ENCODE assay signal across 26 mouse cellular contexts in the genomic region with DNA sequence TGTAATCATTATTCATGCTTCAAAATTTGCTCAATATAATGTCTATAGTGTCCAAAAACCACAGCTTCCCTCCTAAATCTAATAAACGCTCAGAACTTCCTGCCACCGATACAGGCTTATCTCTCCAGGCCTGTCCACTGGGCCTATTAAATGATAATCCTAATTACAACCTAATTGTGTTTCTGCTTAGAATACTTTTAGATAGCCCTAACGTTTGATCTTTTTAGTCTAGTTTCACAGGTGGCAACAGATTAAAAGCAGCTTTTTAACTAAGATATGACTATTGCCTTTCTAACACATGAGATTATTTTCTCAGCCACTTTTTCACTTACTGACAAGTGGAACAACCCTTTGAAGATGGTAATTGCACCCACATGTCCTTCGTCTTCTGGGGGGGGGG.
"Had no signal": no experiment of that assay in that cellular context is flagged by ENCODE, and none has a peak within 500 bp of the region (broad histone marks: within the 10 kb centered on the region; RNA-seq: fewer than 3 reads in every experiment).

No protein-coding gene starts in this region.

- H3K27ac ChIP-seq: heart, adult 2 months; heart, embryonic 13.5 days; heart, embryonic 15.5 days; hindbrain, embryonic 12.5 days; hindbrain, embryonic 14.5 days; intestine, embryonic 15.5 days; layer of hippocampus, adult 2 months; left cerebral cortex, adult 2 months; limb, embryonic 10.5 days; limb, embryonic 12.5 days; liver, embryonic 12.5 days; liver, embryonic 14.5 days had no signal

- H3K36me3 ChIP-seq: heart, embryonic 13.5 days; heart, embryonic 15.5 days; hindbrain, embryonic 12.5 days; intestine, embryonic 15.5 days; limb, embryonic 10.5 days; limb, embryonic 12.5 days; liver, embryonic 12.5 days had no signal

- H3K4me2 ChIP-seq: heart, embryonic 11.5 days; heart, embryonic 13.5 days; heart, embryonic 15.5 days; hindbrain, embryonic 12.5 days; hindbrain, embryonic 14.5 days; intestine, embryonic 15.5 days; limb, embryonic 12.5 days; liver, embryonic 12.5 days had no signal

- ATAC-seq: hindbrain, embryonic 16.5 days; inflammation-experienced regulatory T-cells, adult 6 months; intestine, embryonic 15.5 days; intestine, postnatal 0 days; liver, embryonic 12.5 days had no signal

- H3K4me3 ChIP-seq: heart, adult 2 months; heart, embryonic 13.5 days; heart, embryonic 15.5 days; hindbrain, embryonic 12.5 days; intestine, embryonic 15.5 days; layer of hippocampus, adult 2 months; left cerebral cortex, adult 2 months; limb, embryonic 10.5 days; limb, embryonic 12.5 days; liver, embryonic 12.5 days had no signal

- H3K9me3 ChIP-seq: heart, embryonic 13.5 days; heart, embryonic 15.5 days; hindbrain, embryonic 12.5 days; intestine, embryonic 15.5 days; limb, embryonic 10.5 days; limb, embryonic 12.5 days; liver, embryonic 12.5 days had no signal

- H3K27me3 ChIP-seq: heart, embryonic 13.5 days; heart, embryonic 15.5 days; hindbrain, embryonic 12.5 days; intestine, embryonic 15.5 days; limb, embryonic 12.5 days; liver, embryonic 12.5 days had no signal

- H3K9ac ChIP-seq: heart, embryonic 13.5 days; heart, embryonic 15.5 days; hindbrain, embryonic 12.5 days; hindbrain, embryonic 14.5 days; intestine, embryonic 15.5 days; limb, embryonic 12.5 days; liver, embryonic 12.5 days; liver, embryonic 14.5 days had no signal

- DNase-seq: gastrocnemius, postnatal 14 days; gastrocnemius, postnatal 36 days; heart, adult 11 months; heart, adult 2 months; heart, postnatal 14 days; heart, postnatal 36 days; kidney, adult 18-20 months; kidney, adult 8-10 months; kidney, postnatal 10 days; kidney, postnatal 25 days; kidney, postnatal 4 days had no signal

- H3K4me1 ChIP-seq: heart, embryonic 13.5 days; heart, embryonic 15.5 days; hindbrain, embryonic 12.5 days; intestine, embryonic 15.5 days; limb, embryonic 10.5 days; limb, embryonic 12.5 days; liver, embryonic 12.5 days had no signal
